Mouse (Mus musculus): ENCODE measurements around the gene Gpr132.

GRCm38 (mm10) chr12:112911701-112912100 lies 43.7 kb upstream of the Gpr132 start:
- no peak for TF ChIP-seq CTCF (IDR thresholded peaks at IDR 0.05; ENCODE audit: borderline replicate concordance, control insufficient read depth, extremely low read depth, insufficient read depth, low read length, poor library complexity)
- no peak for TF ChIP-seq POLR2A (IDR thresholded peaks at IDR 0.05; ENCODE audit: control insufficient read depth, extremely low read depth, insufficient read depth, low read length, poor library complexity)

Measured in thymus, adult 2 months (tissue).